Mouse (Mus musculus) neural tube, embryonic 12.5 days (tissue): ENCODE data around the gene Skor1. TPM values are rescaled to one million over a fixed set of nuclear protein-coding genes. Genes with fewer than 3 reads are reported as not detected.

ENCODE experiments used
- ATAC-seq: fragments of 200-750 bp; cut with Nextera tagmentation; 2 replicates; pipeline ENCODE4 v1.8.0; 2017; ENCODE audit warnings: low read depth, mild to moderate bottlenecking, moderate TSS enrichment, moderate library complexity; ENCODE audit not compliant: low FRiP score
- H3K27ac ChIP-seq: fragments of 300-500 bp; sonication (generic); 2 replicates; pipeline ENCODE4 v1.5.1; 2016
- H3K27me3 ChIP-seq: fragments of 300-500 bp; sonication (generic); replicated peaks from 2 replicates; pipeline ENCODE4 v1.6.1; 2016; ENCODE audit warnings: mild to moderate bottlenecking
- H3K36me3 ChIP-seq: fragments of 300-500 bp; sonication (generic); 2 replicates; pipeline ENCODE4 v1.6.1; 2016; ENCODE audit warnings: mild to moderate bottlenecking
- H3K4me1 ChIP-seq: fragments of 300-500 bp; sonication (generic); 2 replicates; pipeline ENCODE4 v1.6.1; 2016
- H3K4me2 ChIP-seq: fragments of 300-500 bp; sonication (generic); replicated peaks from 2 replicates; pipeline ENCODE4 v1.6.1; 2016; ENCODE audit warnings: mild to moderate bottlenecking
- H3K4me3 ChIP-seq: fragments of 300-500 bp; sonication (generic); 2 replicates; pipeline ENCODE4 v1.5.1; 2016
- H3K9ac ChIP-seq: fragments of 300-500 bp; sonication (generic); 2 replicates; pipeline ENCODE4 v1.6.1; 2016; ENCODE audit warnings: mild to moderate bottlenecking
- H3K9me3 ChIP-seq: fragments of 300-500 bp; sonication (generic); 2 replicates; pipeline ENCODE4 v1.6.1; 2016; ENCODE audit warnings: mild to moderate bottlenecking
- WGBS: fragments of 180-500 bp; shearing (Covaris S2); methylation state at CpG from one replicate; pipeline ENCODE4 v1.1.7; 2016; 5-methylcytosine and 5-hydroxymethylcytosine counted together
- polyA plus RNA-seq: library from polyadenylated mRNA; unstranded; fragments of >200 nt; fragmentation: Nextera tagmentation; extraction: Ambion mirVana; gene quantifications from 2 replicates; pipeline ENCODE4 v1.2.1, GENCODE M21; 2016

Skor1 gene
- polyA plus RNA-seq, result 39.1 and 47.0 TPM in 2 replicates

GRCm38 (mm10) chr9:63148410-63149371, at the start of gene Skor1:
TSS of gene Skor1 (minus strand) at chr9:63148961.
- no peaks in the 10 kb centered on the region; the same call in 1 of the 2 replicates for H3K9me3 ChIP-seq
- WGBS, result under 1% methylated on average over 101 of the region's 108 CpGs
- H3K4me1 ChIP-seq, result peaks cover 56% of the 10 kb centered on the region
- no peak for ATAC-seq
- peak within 1 kb of the TSS; percentile 58 for H3K4me3 ChIP-seq
- peak within 1 kb of the TSS; percentile 77 for H3K9ac ChIP-seq
- H3K27ac ChIP-seq, result peak within 1 kb of the TSS; percentile 79
- H3K36me3 ChIP-seq, result no peaks in the 10 kb centered on the region
- peaks cover 100% of the 10 kb centered on the region for H3K27me3 ChIP-seq
- H3K4me2 ChIP-seq, result peak within 1 kb of the TSS; percentile 76

- Histone ChIP-seq H3K9me3 (no peaks in the 10 kb centered on the region), H3K27ac (no peak overlapping the region), H3K27me3 (no peaks in the 10 kb centered on the region; the same call in 1 of the 2 replicates), H3K36me3 (peaks cover 4% of the 10 kb centered on the region; the same call in 1 of the 2 replicates), H3K9ac (no peak overlapping the region), H3K4me2 (peak overlapping the region; percentile 31), H3K4me3 (no peak overlapping the region), H3K4me1 (peaks cover 36% of the 10 kb centered on the region)
- ATAC-seq, result no peak
- 8% methylated on average over 8 of the region's 8 CpGs for WGBS
Observed at GRCm38 (mm10) chr9:63197252-63197651, 48.5 kb upstream of the Skor1 start.

GRCm38 (mm10) chr9:63196114-63196682, 47.4 kb upstream of the Skor1 start:
- H3K9ac ChIP-seq, result no peak overlapping the region
- WGBS, result 30% methylated on average over 8 of the region's 8 CpGs
- no peak for ATAC-seq
- peaks cover 36% of the 10 kb centered on the region for H3K4me1 ChIP-seq
- no peak overlapping the region for H3K27ac ChIP-seq
- H3K4me3 ChIP-seq, result no peak overlapping the region
- 0 out of 2 replicates have a peak overlapping the region, but pooled peaks have one; percentile 14 for H3K4me2 ChIP-seq
- no peaks in the 10 kb centered on the region for H3K9me3 ChIP-seq
- H3K36me3 ChIP-seq, result no peaks in the 10 kb centered on the region
- no peaks in the 10 kb centered on the region; the same call in 1 of the 2 replicates for H3K27me3 ChIP-seq

- Histone ChIP-seq H3K4me3 (no peak overlapping the region), H3K4me2 (no peak overlapping the region), H3K4me1 (peaks cover 36% of the 10 kb centered on the region), H3K9me3 (no peaks in the 10 kb centered on the region), H3K36me3 (no peaks in the 10 kb centered on the region), H3K27ac (no peak overlapping the region), H3K27me3 (no peaks in the 10 kb centered on the region; the same call in 1 of the 2 replicates), H3K9ac (no peak overlapping the region)
- no peak for ATAC-seq
- 34% methylated on average over 4 of the region's 4 CpGs for WGBS
Observed at GRCm38 (mm10) chr9:63195523-63195922, 46.8 kb upstream of the Skor1 start.

GRCm38 (mm10) chr9:63194791-63195190, 46.0 kb upstream of the Skor1 start:
- Histone ChIP-seq H3K4me3 (no peak overlapping the region), H3K4me1 (peaks cover 36% of the 10 kb centered on the region), H3K36me3 (no peaks in the 10 kb centered on the region), H3K9me3 (no peaks in the 10 kb centered on the region), H3K4me2 (no peak overlapping the region), H3K27ac (no peak overlapping the region), H3K27me3 (no peaks in the 10 kb centered on the region; the same call in 1 of the 2 replicates), H3K9ac (no peak overlapping the region)
- ATAC-seq, result no peak
- WGBS, result 50% methylated on average over 9 of the region's 9 CpGs

GRCm38 (mm10) chr9:63192809-63193208, 44.0 kb upstream of the Skor1 start:
- Histone ChIP-seq H3K9me3 (no peaks in the 10 kb centered on the region), H3K27me3 (no peaks in the 10 kb centered on the region; the same call in 1 of the 2 replicates), H3K27ac (no peak overlapping the region), H3K4me2 (no peak overlapping the region), H3K9ac (no peak overlapping the region), H3K4me3 (no peak overlapping the region), H3K4me1 (peaks cover 42% of the 10 kb centered on the region), H3K36me3 (no peaks in the 10 kb centered on the region)
- WGBS, result 73% methylated on average over 4 of the region's 4 CpGs
- no peak for ATAC-seq

- Histone ChIP-seq H3K27me3 (no peaks in the 10 kb centered on the region), H3K4me2 (0 out of 2 replicates have a peak overlapping the region, but pooled peaks have one; percentile 18), H3K9ac (no peak overlapping the region), H3K4me3 (no peak overlapping the region), H3K36me3 (no peaks in the 10 kb centered on the region), H3K27ac (no peak overlapping the region), H3K9me3 (no peaks in the 10 kb centered on the region), H3K4me1 (peaks cover 38% of the 10 kb centered on the region)
- ATAC-seq, result no peak
- 18% methylated on average over 7 of the region's 7 CpGs for WGBS
Observed at GRCm38 (mm10) chr9:63187310-63187709, 38.5 kb upstream of the Skor1 start.

- WGBS, result 73% methylated on average over 7 of the region's 7 CpGs
Observed at GRCm38 (mm10) chr9:63185249-63185648, 36.5 kb upstream of the Skor1 start.

GRCm38 (mm10) chr9:63183864-63184263, 35.1 kb upstream of the Skor1 start:
- Histone ChIP-seq H3K9ac (no peak overlapping the region), H3K4me2 (no peak overlapping the region), H3K27me3 (no peaks in the 10 kb centered on the region), H3K9me3 (no peaks in the 10 kb centered on the region), H3K36me3 (no peaks in the 10 kb centered on the region), H3K4me3 (no peak overlapping the region), H3K27ac (no peak overlapping the region), H3K4me1 (peaks cover 49% of the 10 kb centered on the region)
- ATAC-seq, result no peak
- 61% methylated on average over 7 of the region's 7 CpGs for WGBS

More at GRCm38 (mm10) chr9:63185249-63185648, 36.5 kb upstream of the Skor1 start:
- Histone ChIP-seq H3K36me3 (no peaks in the 10 kb centered on the region), H3K9me3 (no peaks in the 10 kb centered on the region), H3K27me3 (no peaks in the 10 kb centered on the region), H3K4me3 (no peak overlapping the region), H3K9ac (no peak overlapping the region), H3K27ac (no peak overlapping the region), H3K4me1 (peaks cover 51% of the 10 kb centered on the region), H3K4me2 (no peak overlapping the region)
- no peak for ATAC-seq

GRCm38 (mm10) chr9:63182306-63182960, 33.7 kb upstream of the Skor1 start:
- WGBS, result 20% methylated on average over 14 of the region's 14 CpGs
- Histone ChIP-seq H3K27me3 (no peaks in the 10 kb centered on the region), H3K27ac (no peak overlapping the region), H3K4me3 (no peak overlapping the region), H3K36me3 (no peaks in the 10 kb centered on the region), H3K9me3 (no peaks in the 10 kb centered on the region), H3K9ac (no peak overlapping the region), H3K4me2 (no peak overlapping the region), H3K4me1 (peaks cover 36% of the 10 kb centered on the region)
- no peak for ATAC-seq

- Histone ChIP-seq H3K9me3 (no peaks in the 10 kb centered on the region), H3K27me3 (no peaks in the 10 kb centered on the region), H3K27ac (no peak overlapping the region), H3K36me3 (no peaks in the 10 kb centered on the region), H3K4me1 (peaks cover 35% of the 10 kb centered on the region), H3K9ac (no peak overlapping the region), H3K4me2 (no peak overlapping the region), H3K4me3 (no peak overlapping the region)
- no peak for ATAC-seq
- whole genome bisulfite sequencing, result 43% methylated on average over 11 of the region's 11 CpGs
Observed at GRCm38 (mm10) chr9:63181337-63182178, 32.8 kb upstream of the Skor1 start.
